Mouse (Mus musculus) lung, adult 18-20 months (tissue): Measurements from ENCODE around the gene Fam126a.

ENCODE experiments used
- DNase-seq, 2 experiments: peaks; one replicate each; pipeline ENCODE4 v3.0.0; 2022; ENCODE audit warnings: mixed read lengths in 2 of 2

The Fam126a gene

DNA sequence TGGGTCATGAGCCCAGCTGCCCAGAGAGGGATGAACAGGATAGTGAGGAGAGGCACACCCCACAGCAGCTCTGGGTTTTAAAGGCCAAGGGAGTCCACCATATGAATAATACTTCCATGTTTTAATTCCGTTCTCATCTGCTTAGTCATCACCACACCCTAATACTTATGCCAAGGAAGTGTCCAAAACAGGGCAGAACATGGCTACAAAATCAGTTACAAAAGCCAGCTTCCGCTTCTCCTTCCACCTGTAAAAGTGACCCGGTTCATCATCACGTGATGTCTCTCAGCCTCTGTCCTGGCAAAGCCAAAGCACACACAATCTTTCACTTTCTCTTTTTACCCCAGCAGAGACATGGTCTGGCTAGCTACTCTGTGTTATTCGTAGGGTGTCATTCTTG is 8.9 kb upstream of the Fam126a start:
- peak; percentile 47 to 55 for DNase-seq

- no peak for DNase-seq
These were observed 8.3 kb upstream of the Fam126a start for GRCm38 (mm10) chr5:24038819-24039218.

GRCm38 (mm10) chr5:24038190-24038589 is 7.7 kb upstream of the Fam126a start:
- DNase-seq, result no peak

- no peak for DNase-seq
These were observed 6.2 kb upstream of the Fam126a start for GRCm38 (mm10) chr5:24036731-24037130.

DNA sequence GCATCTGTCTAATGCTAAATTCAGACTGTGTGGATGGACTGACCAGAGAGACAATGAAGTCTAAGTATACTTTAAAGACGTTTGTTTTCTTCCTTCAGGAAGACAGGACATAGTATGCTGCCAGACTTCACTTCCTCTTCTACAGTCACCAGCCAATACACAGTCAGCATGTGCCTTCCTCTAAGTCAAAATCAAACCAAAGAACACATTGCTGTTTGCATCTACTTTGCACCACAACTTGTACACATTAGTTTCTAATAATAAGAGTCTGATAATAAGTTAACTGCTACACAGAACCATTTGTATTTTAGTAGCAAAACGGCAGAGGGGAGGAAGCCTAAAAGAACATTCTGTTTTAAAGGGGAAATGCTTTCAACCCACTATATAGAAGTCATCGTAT is 4.5 kb upstream of the Fam126a start:
- DNase-seq, result no peak

GRCm38 (mm10) chr5:24034091-24034490 is 3.6 kb upstream of the Fam126a start:
- DNase-seq, result no peak

- DNase-seq, result peak in 1 of 2 experiments; percentile 23
These were observed 428 bp downstream of the Fam126a start for GRCm38 (mm10) chr5:24029946-24030578.

DNA sequence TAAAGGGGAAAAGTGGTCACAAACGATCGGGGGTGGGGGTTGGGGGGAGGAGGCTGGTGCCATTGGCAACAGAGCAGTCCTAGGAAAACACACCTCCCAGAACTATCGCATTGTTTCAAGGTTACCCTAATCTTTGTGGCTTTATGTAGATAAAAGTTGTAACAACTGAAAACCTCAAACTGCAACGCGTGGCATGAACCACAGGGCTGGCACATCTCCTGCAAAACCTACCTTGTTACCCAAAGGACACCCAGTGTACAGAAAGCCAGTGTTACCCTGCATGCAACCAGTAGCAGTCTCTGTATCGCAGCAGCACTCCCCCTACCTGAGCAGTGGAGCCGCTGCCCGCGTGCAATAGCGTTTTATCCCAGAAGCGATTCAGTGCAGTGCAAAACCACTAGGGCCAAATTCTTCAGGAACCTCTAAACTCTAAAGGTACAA is 1.1 kb downstream of the Fam126a start:
- DNase-seq, result peak; percentile 54 to 57

DNA sequence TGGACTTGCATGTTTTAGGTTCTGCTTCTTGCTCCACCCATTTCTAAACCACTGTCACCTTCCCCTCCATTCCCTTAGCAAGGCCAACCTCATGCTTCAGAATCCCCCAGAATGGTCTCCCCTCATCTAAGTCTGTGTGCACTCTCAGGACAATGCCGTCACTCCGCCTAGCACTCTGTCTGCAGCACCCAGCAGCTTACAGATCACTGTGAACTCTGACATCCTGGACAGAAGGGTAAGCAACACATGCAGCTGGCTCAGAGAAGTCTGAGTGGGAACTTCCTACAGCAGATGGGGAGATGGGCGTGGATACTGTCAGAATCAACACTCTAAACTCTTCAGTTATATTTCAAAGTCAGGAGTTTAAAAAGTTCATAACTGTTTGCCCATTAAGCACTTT is 5.5 kb downstream of the Fam126a start:
- no peak for DNase-seq

GRCm38 (mm10) chr5:24023226-24023625 is 7.3 kb downstream of the Fam126a start:
- no peak for DNase-seq

DNA sequence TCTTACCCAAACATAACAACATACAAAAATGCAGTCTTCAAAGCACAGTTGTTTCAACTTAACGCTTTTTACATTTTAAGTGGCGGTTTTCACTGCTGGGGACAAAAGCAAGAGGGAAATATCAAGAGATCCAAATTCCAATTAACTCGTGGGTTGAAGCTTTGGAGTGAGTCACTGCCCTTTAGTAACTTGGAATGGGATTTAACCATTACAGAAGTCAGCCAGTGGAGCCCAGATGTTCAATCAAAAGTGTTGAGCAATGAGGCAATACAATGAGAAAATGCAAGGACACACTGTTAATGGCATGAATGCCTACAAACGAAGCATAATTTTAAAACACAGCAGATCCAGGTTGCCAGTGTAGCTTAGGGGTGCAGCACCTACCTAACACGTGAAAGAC is 8.8 kb downstream of the Fam126a start:
- no peak for DNase-seq

- no peak for DNase-seq
These were observed 10.1 kb downstream of the Fam126a start for GRCm38 (mm10) chr5:24020380-24020779.

GRCm38 (mm10) chr5:24019341-24020185 is 10.9 kb downstream of the Fam126a start:
- no peak for DNase-seq

GRCm38 (mm10) chr5:24018621-24019261 is 11.7 kb downstream of the Fam126a start:
- no peak for DNase-seq

DNA sequence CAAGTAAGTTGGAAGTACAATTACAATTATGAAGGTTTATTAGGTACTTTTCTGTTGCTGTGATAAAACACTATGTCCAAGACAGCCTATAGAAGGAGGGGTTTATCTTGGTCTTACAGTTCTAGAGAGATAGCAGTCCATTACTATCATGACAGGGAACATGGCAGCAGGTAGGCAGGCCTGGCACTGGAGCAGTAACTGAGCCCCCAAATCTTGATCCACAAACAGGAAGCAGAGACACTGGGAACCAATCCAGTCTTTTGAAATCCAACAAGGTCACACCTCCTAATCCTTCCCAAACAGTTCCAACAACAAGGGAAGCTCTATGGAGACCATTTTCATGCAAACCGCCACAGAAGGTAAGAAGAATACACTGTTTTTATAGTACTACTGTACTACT is 13.6 kb downstream of the Fam126a start:
- DNase-seq, result no peak

DNA sequence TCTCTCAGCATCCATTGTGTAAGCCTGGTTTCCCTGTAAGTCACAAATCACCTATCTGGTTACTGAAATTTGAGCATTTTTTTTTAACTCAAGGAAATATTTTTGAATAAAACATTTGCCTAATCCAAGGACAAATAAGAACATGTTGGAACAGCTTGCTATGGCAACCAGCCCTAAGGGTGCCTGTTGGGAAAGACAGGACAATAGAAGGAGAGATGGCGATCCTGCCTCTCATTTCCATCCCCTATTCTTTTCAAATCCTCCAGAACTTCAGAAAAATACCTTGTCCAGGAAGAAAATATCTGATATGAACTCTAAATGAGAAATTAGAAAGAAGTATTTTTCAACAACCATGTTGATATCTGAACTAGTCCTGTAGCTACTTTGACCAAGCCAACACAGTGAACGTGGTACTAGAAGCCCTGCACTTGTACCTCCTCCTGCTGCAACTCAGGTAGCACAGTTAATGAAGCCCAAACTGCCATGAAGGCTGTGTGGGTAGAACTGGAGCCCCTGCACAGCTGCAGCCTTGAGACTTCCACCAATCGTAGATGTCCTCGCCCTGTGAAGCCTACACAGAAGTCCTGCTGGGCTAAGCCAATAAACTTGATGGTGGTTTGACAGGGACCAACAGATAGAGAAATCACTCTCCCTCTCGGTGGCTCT is 17.0 kb downstream of the Fam126a start:
- no peak for DNase-seq

- DNase-seq, result no peak
These were observed 31.3 kb downstream of the Fam126a start for GRCm38 (mm10) chr5:23999083-23999671.

GRCm38 (mm10) chr5:23995951-23996350 is 34.5 kb downstream of the Fam126a start:
- no peak for DNase-seq

GRCm38 (mm10) chr5:23994929-23995328 is 35.6 kb downstream of the Fam126a start:
- DNase-seq, result no peak

- DNase-seq, result no peak
These were observed 36.3 kb downstream of the Fam126a start for GRCm38 (mm10) chr5:23994231-23994630.

DNA sequence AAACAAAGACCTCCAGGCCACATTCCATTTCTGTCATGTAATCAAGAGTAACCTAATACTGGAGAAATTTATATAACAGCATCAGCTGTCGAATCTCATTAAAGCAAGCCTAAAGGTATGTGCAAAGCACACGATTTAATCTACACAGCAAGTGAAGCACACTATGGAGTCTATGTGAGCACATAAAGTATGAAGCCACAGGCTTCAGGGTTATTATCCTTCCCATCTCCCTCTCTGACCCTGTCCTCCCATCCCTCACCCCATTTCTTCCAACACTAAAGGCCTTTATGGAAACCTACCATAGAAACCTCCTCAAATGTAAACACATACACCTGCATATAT is 37.0 kb downstream of the Fam126a start:
- DNase-seq, result no peak

GRCm38 (mm10) chr5:23992876-23993552 is 37.5 kb downstream of the Fam126a start:
- DNase-seq, result peak; percentile 37 to 71
